Mouse (Mus musculus): ENCODE data around the gene Apoc3.

DNA sequence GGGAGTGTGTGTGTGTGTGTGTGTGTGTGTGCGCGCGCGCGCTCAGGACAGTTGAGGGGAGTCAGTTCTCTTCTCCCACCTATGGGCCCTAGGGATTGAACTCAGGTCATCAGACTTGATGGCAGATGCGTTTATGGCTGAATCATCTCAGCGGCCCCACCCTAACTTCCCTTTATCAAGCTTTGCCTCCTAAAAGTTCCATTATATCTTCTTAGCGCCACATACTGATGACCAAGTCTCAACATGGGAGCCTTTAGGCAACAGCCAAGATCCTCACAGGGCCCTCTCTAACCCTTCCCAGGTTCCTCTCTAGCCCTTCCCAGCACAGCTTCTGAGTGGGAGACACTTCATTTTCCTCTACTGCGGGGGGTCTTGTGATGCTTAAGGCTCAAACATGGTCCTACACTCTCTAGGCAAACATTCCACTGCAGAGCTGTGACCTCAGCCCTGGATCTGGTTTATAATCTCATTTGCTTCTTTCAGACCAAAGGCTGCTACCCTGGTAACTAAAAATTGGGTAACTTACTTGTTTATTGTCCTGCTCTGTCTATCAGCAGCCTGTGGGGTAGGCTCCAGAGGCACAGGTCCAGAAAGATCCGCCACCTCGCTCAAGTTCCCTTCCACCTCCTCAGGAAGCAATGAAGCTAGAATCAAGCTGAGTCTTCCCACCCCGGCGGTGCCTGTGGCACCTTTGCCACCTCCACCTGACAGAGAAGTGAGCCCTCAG is 18.5 kb downstream of the Apoc3 start:
- TF ChIP-seq CTCF (IDR thresholded peaks at IDR 0.05) = no peak
- no peak for TF ChIP-seq POLR2A (IDR thresholded peaks at IDR 0.05; ENCODE audit: insufficient read depth, low read depth, low read length)
